In the genomic region with DNA sequence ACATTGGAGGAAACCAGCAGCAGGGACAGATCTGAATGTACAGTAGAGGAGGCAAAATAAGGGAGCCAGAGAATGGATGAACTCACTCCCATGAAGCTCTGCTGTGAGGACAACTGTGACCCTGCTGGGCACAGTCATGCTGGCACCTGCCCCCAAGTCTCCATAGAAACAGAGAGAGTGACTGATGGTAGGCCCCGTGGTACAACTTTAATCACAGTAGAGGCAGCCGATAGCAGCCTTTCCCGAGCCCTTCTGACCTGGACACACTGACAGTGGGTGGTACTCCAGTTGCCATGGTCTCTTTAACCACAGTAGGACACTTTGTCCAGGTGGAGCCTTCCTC, we compare ENCODE assay signal across 17 mouse cellular contexts. TPM values are rescaled to one million over a fixed set of nuclear protein-coding genes. Genes with fewer than 3 reads are reported as not detected.
DNase-seq lines count a peak whose midpoint lies in the region; ATAC-seq and TF ChIP-seq lines count a peak whose summit lies in the region.
"Had no signal": no experiment of that assay in that cellular context is flagged by ENCODE, and none has a peak within 500 bp of the region (broad histone marks: within the 10 kb centered on the region; RNA-seq: fewer than 3 reads in every experiment).

No protein-coding gene starts in this region.

- ATAC-seq in heart, embryonic 15.5 days (replicated peaks; ENCODE audit: insufficient number of reproducible peaks, insufficient read depth, low FRiP score, low read depth): no peak
- peak; percentile 18 for ATAC-seq in Patski

- 0 out of 2 replicates have a peak overlapping the region, but pooled peaks have one; percentile 16 for H3K27ac ChIP-seq in cerebellum, adult 2 months (ENCODE audit: insufficient read depth, low read length)
- H3K27ac ChIP-seq in heart, embryonic 15.5 days: peak overlapping the region; percentile 2; the same call in 1 of the 2 replicates
- H3K27ac ChIP-seq in layer of hippocampus, adult 2 months: peak overlapping the region; percentile 47; the same call in 1 of the 2 replicates
- H3K27ac ChIP-seq: embryonic facial prominence, embryonic 10.5 days; embryonic facial prominence, embryonic 15.5 days; forebrain, embryonic 12.5 days; kidney, embryonic 15.5 days; liver, embryonic 14.5 days; macrophage; neural tube, embryonic 13.5 days; stomach, postnatal 0 days had no signal

- intact Hi-C loops in heart, postnatal 14 days (cut with DNase I): no loop called here

- TF ChIP-seq CTCF in cerebellum, adult 2 months (IDR thresholded peaks at IDR 0.05; ENCODE audit: borderline replicate concordance, insufficient read depth, low read depth, low read length): no peak
- no peak for TF ChIP-seq CTCF in layer of hippocampus, adult 2 months (conservative IDR thresholded peaks at IDR 0.05)
- no peak for TF ChIP-seq CTCF in Patski (IDR thresholded peaks at IDR 0.05)

- no peak overlapping the region for H3K4me2 ChIP-seq in heart, embryonic 15.5 days
- H3K4me2 ChIP-seq: embryonic facial prominence, embryonic 15.5 days had no signal

- H3K4me3 ChIP-seq in cerebellum, adult 2 months (replicated peaks; ENCODE audit: insufficient read depth, low read depth, low read length): no peak overlapping the region
- H3K4me3 ChIP-seq in heart, embryonic 15.5 days: no peak overlapping the region
- no peak overlapping the region for H3K4me3 ChIP-seq in layer of hippocampus, adult 2 months
- H3K4me3 ChIP-seq: embryonic facial prominence, embryonic 15.5 days; forebrain, embryonic 12.5 days; kidney, embryonic 15.5 days; neural tube, embryonic 13.5 days had no signal

- H3K27me3 ChIP-seq in cerebellum, adult 2 months (ENCODE audit: control insufficient read depth, insufficient read depth, low read length): no peaks in the 10 kb centered on the region
- H3K27me3 ChIP-seq in heart, embryonic 15.5 days: no peaks in the 10 kb centered on the region
- no peaks in the 10 kb centered on the region for H3K27me3 ChIP-seq in Patski
- H3K27me3 ChIP-seq: embryonic facial prominence, embryonic 15.5 days; kidney, embryonic 15.5 days; neural tube, embryonic 13.5 days had no signal

- peaks cover 19% of the 10 kb centered on the region; the same call in 1 of the 2 replicates for H3K36me3 ChIP-seq in heart, embryonic 15.5 days

- peaks cover 13% of the 10 kb centered on the region for H3K4me1 ChIP-seq in cerebellum, adult 2 months (ENCODE audit: control insufficient read depth, insufficient read depth, low read length)
- H3K4me1 ChIP-seq in heart, embryonic 15.5 days (replicated peaks): peaks cover 26% of the 10 kb centered on the region

- H3K9ac ChIP-seq in heart, embryonic 15.5 days: no peak overlapping the region
- H3K9ac ChIP-seq: embryonic facial prominence, embryonic 15.5 days; forebrain, embryonic 12.5 days; kidney, embryonic 15.5 days; liver, embryonic 14.5 days; neural tube, embryonic 13.5 days had no signal

- CTCF ChIA-PET in Patski (lab: Charles Lee): interaction anchor here (0.6 to 2.5 kb wide), 5 partner anchors 9 to 57 kb away, joined by 3 to 15 read pairs (median 3); no protein-coding TSS in a partner anchor

- DNase-seq in cerebellum, adult 2 months: peak in 1 of 2 experiments; percentile 22
- DNase-seq in cerebellum, adult 18-20 months: no peak
- no peak for DNase-seq in heart, postnatal 14 days
- no peak for DNase-seq in layer of hippocampus, adult 2 months (ENCODE audit: low spot score in 2 of 2)
- no peak for DNase-seq in layer of hippocampus, adult 9-11 months
- DNase-seq in Patski (ENCODE audit: low read depth, low spot score): no peak
- no peak for DNase-seq in urinary bladder, adult 18-20 months (ENCODE audit: low spot score in 2 of 2)

- H3K9me3 ChIP-seq in heart, embryonic 15.5 days (replicated peaks): no peaks in the 10 kb centered on the region
- H3K9me3 ChIP-seq: embryonic facial prominence, embryonic 10.5 days; embryonic facial prominence, embryonic 15.5 days; forebrain, embryonic 12.5 days; G1E; kidney, embryonic 15.5 days; neural tube, embryonic 13.5 days had no signal

- in situ Hi-C loops in Patski (cut with MboI; ENCODE audit: low pct_unique_long_range_greater_than_20kb): loop anchor here (10.0 kb wide), 1 partner anchor 225 kb away; no protein-coding TSS in a partner anchor

- TF ChIP-seq POLR2A in cerebellum, adult 2 months (IDR thresholded peaks at IDR 0.05; ENCODE audit: borderline replicate concordance, insufficient read depth, low read length): no peak

- POLR2A ChIA-PET in Patski (lab: Charles Lee): interaction anchor here (0.7 to 1.8 kb wide), 3 partner anchors 9 to 152 kb away, joined by 3 to 6 read pairs (median 3); no protein-coding TSS in a partner anchor

- WGBS in cerebellum, adult 2 months: 29% methylated on average over 3 of the region's 3 CpGs
- WGBS in heart, embryonic 15.5 days: 68% methylated on average over 3 of the region's 3 CpGs

RNA-seq across cellular contexts. Expression of a gene that starts 3.5 kb away (rescaled TPM):
- polyA plus RNA-seq in cerebellum, adult 2 months (2012; rRNA removed): 99.8 and 105 TPM in 2 replicates
- 197 and 200 TPM in 2 replicates for polyA plus RNA-seq in heart, embryonic 15.5 days (2015; fragmentation: Nextera tagmentation; extraction: Ambion mirVana)
- 10 to 100 TPM; 68.1 to 71.3 TPM for total RNA-seq in heart, postnatal 14 days (2021)
- 10 to 100 TPM; 47.0 to 56.7 TPM for total RNA-seq in layer of hippocampus, adult 2 months (2021)
- 305 TPM for polyA plus RNA-seq in Patski (2021)

RNA-seq across cellular contexts. Expression of a gene that starts 55.9 kb away (rescaled TPM):
- polyA plus RNA-seq in cerebellum, adult 2 months (2012; rRNA removed): 20.2 and 21.1 TPM in 2 replicates
- 6.5 and 8.6 TPM in 2 replicates for polyA plus RNA-seq in heart, embryonic 15.5 days (2015; fragmentation: Nextera tagmentation; extraction: Ambion mirVana)
- 10 to 100 TPM; 44.5 to 49.6 TPM for total RNA-seq in heart, postnatal 14 days (2021)
- total RNA-seq in layer of hippocampus, adult 2 months (2021): 100 to 1,000 TPM; 127 to 134 TPM
- 23.9 TPM for polyA plus RNA-seq in Patski (2021)
